Mouse (Mus musculus): ENCODE measurements around the gene Olfr1270.
"Not testable (repeated sequence)": the region's sequence is repeated elsewhere in the genome, so short reads cannot be mapped to it uniquely, and the experiment has no call there.

The Olfr1270 gene

DNA sequence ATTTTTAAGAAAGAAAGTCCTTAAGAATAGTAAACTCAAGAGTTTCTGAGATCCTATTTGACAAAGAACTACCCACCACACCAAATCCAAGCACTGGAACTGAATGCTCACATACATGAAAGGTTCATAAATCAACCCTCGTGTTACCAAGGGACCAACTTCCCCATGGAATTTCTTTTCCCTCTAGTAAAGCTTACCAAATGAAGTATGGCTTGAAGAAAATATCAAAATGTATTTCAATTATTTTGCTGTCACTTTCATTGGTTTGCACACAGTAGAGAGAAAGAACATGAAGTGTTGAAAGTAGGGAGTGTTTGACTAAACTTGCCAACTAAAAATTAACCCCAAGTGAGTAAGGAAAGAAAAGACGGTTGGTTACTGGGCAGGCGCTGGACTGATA, at the start of gene Olfr1270:
Gene Olfr1270, minus strand, starts transcription at position 101 of the 400 bp plus-strand sequence.
- no peak for DNase-seq (ENCODE audit: low spot score)

DNA sequence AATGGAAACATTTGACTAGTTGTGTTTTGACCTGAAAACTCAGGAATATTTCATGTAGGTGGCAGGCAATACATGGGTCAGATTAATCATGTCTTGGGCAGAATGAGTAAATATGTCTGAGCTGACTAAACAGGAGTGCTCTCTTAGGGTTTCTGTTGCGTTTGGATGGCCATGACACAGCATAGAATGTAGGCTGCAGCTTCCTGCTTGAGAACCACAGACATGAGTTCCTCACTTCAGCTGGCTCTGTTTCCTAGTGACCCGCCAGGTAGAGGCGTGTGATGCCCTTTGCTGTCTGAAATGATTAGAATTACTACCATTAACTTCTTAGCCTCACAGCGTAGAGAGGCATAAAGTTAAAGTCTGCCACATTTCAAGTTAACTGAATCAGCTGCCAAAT, 46.7 kb upstream of the Olfr1270 start:
- DNase-seq (ENCODE audit: low spot score), result not testable (repeated sequence)

DNA sequence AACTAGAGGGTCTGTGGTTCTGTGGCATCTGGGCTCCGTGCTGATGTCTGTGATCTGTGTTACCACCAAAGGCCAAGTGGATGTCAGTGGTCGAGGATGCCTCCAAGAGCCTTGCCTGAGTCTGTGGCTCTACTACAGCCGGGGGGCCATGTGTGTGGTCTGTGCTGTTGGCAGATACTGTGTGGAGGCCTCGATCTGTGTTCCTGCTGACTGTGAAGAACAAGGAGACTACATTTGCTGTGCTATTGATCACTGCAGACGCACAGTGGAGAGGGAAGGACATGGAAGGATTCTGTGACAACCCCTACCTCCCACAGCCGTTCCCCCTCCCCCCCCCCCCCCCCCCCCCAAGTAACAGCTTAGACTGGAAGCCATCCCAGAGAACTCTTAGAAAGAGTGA, 42.4 kb upstream of the Olfr1270 start:
- not testable (repeated sequence) for DNase-seq (ENCODE audit: low spot score)

DNA sequence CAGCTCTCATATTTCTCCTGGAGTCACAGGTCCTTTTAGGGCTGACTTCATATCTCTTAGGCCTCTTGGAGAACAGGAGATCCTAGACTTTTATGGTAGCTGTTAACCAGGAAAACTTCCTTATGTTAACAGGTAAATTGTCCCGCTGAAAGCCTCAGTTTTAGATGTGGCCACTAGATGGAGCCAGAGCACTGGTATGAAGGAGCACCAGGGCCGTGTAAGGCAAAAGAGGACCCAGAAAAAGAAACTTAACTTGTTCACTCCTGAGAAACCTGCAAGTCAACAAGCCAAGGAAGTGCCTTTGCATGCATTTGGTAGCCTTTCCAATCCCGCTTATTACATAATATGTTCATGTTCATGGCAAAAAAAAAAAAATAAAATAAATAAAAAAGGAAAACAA, 41.9 kb upstream of the Olfr1270 start:
- DNase-seq (ENCODE audit: low spot score), result not testable (repeated sequence)

DNA sequence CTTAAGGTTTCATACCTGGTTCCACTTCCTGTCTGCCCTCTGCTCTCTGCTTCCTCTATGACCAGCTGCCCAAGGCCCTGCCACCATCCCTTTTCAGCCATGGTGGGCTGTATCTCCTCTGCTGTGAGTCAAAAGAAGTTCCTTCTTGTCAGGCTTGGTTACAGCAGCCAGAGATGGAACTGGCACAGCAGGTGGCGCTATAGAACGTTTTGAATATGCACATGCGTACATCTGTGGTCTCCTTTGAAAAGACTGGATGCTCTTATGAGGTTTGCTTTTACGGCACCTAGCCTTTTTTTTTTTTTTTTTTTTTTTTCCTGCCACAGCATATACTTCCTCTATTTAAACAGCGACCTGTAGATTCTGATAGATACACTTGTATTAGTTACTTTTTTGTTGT, 34.2 kb upstream of the Olfr1270 start:
- DNase-seq (ENCODE audit: low spot score), result not testable (repeated sequence)

DNA sequence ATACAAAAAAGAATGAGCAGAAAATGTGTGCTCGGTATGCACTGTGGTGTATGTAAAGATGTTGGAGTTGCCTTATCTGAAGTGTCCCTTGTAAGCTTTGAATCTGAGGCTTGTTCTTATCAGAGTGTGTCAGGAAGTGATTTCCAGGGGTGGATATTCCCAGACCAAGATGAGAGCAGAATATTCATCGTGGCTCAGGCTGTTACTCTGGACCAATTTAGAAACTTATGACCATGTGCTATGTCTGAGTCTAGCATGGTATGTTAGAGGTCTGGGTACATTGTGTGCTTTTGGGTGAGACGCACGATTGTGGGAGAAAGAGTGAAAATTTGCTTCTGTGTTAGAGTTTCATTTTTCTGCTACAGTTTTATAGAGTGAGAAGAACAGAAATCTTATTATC, 33.2 kb upstream of the Olfr1270 start:
- DNase-seq (ENCODE audit: low spot score), result not testable (repeated sequence)

DNA sequence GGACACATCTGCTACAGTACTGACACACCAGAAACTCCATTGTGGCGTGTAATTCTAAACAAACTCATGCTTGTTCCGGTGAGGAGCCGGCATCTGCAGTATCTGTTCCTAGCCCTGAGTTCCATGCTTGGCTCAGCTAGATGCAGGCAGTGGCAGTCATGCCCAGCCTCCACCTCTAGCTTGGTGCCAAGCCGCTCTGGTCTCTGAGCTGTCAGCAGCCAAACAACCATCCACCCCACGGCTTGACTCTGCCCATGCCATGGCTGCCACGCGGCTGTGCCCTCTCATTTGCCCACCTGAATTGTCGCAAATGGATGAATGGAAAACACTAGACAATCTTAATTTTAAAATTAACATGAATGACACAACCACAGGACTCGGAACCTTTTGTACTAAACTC, 1.0 kb upstream of the Olfr1270 start:
- DNase-seq (ENCODE audit: low spot score), result no peak

DNA sequence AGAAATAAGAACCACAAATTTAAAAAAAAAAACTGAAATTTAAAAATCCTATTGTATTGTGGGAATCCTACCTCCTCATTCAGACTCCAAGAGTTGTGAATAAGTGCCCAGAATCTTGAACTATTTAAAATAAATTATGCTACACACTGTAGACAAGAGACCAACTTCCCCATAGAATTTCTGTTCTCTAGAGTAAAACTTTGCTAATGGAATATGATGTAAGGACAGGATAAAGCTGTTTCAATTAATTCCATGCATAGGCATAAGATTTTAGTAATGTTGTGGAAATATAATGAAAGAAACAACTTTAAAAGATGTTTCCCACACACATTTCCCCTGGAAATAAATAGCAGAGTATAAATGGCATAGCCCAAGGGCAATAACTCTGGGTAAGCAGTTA, 10.7 kb downstream of the Olfr1270 start, which contains the start of gene Olfr32:
Gene Olfr32, minus strand, starts transcription at position 101 of the 400 bp plus-strand sequence.
- DNase-seq (ENCODE audit: low spot score), result no peak

DNA sequence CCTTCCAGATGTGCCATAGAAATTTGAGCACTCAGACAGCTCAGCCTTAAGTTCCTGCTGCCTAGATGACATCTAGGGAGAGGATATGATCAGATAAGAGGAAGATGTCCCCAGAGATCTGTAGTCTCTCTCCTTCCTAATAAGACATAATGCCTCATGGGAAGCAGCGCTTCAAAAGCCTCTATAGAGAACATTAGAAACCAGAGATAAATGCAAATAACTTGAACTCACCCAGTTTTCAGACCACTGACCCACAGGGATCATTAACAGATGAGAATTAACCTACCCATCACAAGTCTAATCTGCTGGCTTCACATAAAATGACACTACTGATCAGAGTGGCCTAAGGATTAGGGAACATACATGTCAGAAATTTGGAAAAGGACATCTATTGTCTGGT, 31.6 kb downstream of the Olfr1270 start, which contains the start of gene Olfr1269:
Gene Olfr1269, minus strand, starts transcription at position 101 of the 400 bp plus-strand sequence.
- no peak for DNase-seq (ENCODE audit: low spot score)

Measured in adipocyte (in vitro differentiated cells).